Mouse (Mus musculus) liver, postnatal 0 days (tissue): ENCODE measurements at regions not wholly inside any gene's neighbourhood (a gene's known extent, or its start where the extent isn't known, plus 50 kb on each side); places are given as distances from the start of the nearest gene placed in this dataset.
"Not testable (repeated sequence)": the region's sequence is repeated elsewhere in the genome, so short reads cannot be mapped to it uniquely, and the experiment has no call there.

Source experiments
- ATAC-seq: fragments of 200-750 bp; cut with Nextera tagmentation; 2 replicates; pipeline ENCODE4 v1.8.0; 2017; ENCODE audit warnings: mild to moderate bottlenecking, moderate library complexity
- DNase-seq: peaks from one replicate; pipeline ENCODE4 v3.0.0-alpha.2; 2016
- H3K27ac ChIP-seq: fragments of 300-500 bp; sonication (generic); 2 replicates; pipeline ENCODE4 v1.5.1; 2014; ENCODE audit warnings: antibody characterized with exemption, moderate library complexity, mild to moderate bottlenecking, low read depth
- H3K27me3 ChIP-seq: fragments of 300-500 bp; sonication (generic); 2 replicates; pipeline ENCODE4 v1.6.1; 2014; ENCODE audit warnings: low read length, control low read depth, mixed read lengths; ENCODE audit not compliant: insufficient read depth
- H3K36me3 ChIP-seq: fragments of 300-500 bp; sonication (generic); replicated peaks from 2 replicates; pipeline ENCODE4 v1.6.1; 2014; ENCODE audit warnings: mild to moderate bottlenecking, control low read depth, low read length, moderate library complexity, mixed read lengths; ENCODE audit not compliant: insufficient read depth
- H3K4me1 ChIP-seq: fragments of 300-500 bp; sonication (generic); 2 replicates; pipeline ENCODE4 v1.6.1; 2014; ENCODE audit warnings: antibody characterized with exemption, mild to moderate bottlenecking, control low read depth; ENCODE audit not compliant: insufficient read depth
- H3K4me2 ChIP-seq: fragments of 300-500 bp; sonication (generic); 2 replicates; pipeline ENCODE4 v1.6.1; 2014; ENCODE audit warnings: low read depth, mild to moderate bottlenecking, low read length, moderate library complexity, mixed read lengths
- H3K4me3 ChIP-seq: fragments of 300-500 bp; sonication (generic); 2 replicates; pipeline ENCODE4 v1.5.1; 2014; ENCODE audit warnings: low read depth, low read length
- H3K9ac ChIP-seq: fragments of 300-500 bp; sonication (generic); replicated peaks from 2 replicates; pipeline ENCODE4 v1.6.1; 2014; ENCODE audit warnings: mild to moderate bottlenecking, moderate library complexity
- H3K9me3 ChIP-seq: fragments of 300-500 bp; sonication (generic); 2 replicates; pipeline ENCODE4 v1.6.1; 2016; ENCODE audit warnings: mild to moderate bottlenecking, control low read depth, low read length, mixed read lengths
- CTCF ChIP-seq: sonication (generic); IDR thresholded peaks from 2 replicates; pipeline ENCODE4 v1.5.1; 2016; ENCODE audit warnings: antibody characterized with exemption, low read depth
- EP300 ChIP-seq: IDR thresholded peaks from 2 replicates; pipeline ENCODE4 v1.6.1; 2016; ENCODE audit warnings: antibody characterized with exemption, low read depth, mild to moderate bottlenecking
- WGBS: fragments of 180-500 bp; shearing (Covaris S2); extraction: QIAGEN DNeasy Blood & Tissue Kit; methylation state at CpG from one replicate; pipeline ENCODE4 v1.1.7; 2014; ENCODE audit not compliant: insufficient replicate concordance; 5-methylcytosine and 5-hydroxymethylcytosine counted together

DNA sequence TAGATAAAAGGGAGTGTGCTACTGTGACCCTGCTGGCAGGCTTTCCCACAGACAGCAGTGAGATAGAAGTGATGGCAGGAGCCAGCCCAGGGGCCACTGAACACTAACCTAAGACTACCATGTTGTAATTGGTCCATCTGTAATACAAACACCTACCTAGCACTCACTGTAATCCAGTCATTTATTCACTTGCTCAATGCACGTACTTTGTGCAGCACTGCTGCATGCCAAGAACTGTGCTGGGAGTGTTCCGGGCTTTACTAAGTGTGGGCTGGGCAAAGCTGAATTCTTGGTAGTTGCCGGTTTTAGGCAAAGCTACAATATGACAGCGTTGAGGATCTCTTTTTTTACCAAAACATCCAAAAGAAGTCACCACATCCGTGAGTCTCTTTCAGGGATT, 172.1 kb downstream of the Srek1 start:
- Histone ChIP-seq H3K4me3 (no peak overlapping the region), H3K27ac (no peak overlapping the region), H3K27me3 (no peaks in the 10 kb centered on the region), H3K36me3 (no peaks in the 10 kb centered on the region), H3K9ac (no peak overlapping the region), H3K4me2 (no peak overlapping the region), H3K4me1 (no peaks in the 10 kb centered on the region), H3K9me3 (no peaks in the 10 kb centered on the region)
- no peak for ATAC-seq
- no peak for DNase-seq
- 80% methylated on average over 5 of the region's 5 CpGs for WGBS
- TF ChIP-seq CTCF (no peak), EP300 (no peak)

DNA sequence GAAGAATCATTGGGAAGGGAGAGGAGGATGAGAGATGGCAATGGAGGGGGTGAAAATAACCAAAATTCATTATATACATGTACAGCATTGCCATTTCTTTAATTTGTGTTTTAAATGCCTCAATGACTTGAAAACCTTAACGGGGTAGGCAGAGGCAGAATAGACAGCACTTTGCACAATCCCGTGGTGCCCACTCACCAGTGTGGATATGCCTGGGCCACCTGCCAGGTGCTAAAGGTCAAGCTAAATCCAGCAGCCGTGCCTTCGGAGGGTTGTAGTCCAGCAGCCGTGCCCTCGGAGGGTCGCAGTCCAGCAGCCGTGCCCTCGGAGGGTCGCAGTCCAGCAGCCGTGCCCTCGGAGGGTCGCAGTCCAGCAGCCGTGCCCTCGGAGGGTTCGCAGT, 182.0 kb downstream of the Srek1 start:
- no peaks in the 10 kb centered on the region for H3K9me3 ChIP-seq
- 91% methylated on average over 15 of the region's 16 CpGs for WGBS
- H3K9ac ChIP-seq, result no peak overlapping the region
- no peaks in the 10 kb centered on the region for H3K27me3 ChIP-seq
- H3K4me2 ChIP-seq, result no peak overlapping the region
- H3K27ac ChIP-seq, result no peak overlapping the region
- H3K4me1 ChIP-seq, result no peaks in the 10 kb centered on the region
- no peak for DNase-seq
- no peak overlapping the region for H3K4me3 ChIP-seq
- ATAC-seq, result no peak
- no peaks in the 10 kb centered on the region for H3K36me3 ChIP-seq
- no peak for TF ChIP-seq CTCF
- no peak for TF ChIP-seq EP300

DNA sequence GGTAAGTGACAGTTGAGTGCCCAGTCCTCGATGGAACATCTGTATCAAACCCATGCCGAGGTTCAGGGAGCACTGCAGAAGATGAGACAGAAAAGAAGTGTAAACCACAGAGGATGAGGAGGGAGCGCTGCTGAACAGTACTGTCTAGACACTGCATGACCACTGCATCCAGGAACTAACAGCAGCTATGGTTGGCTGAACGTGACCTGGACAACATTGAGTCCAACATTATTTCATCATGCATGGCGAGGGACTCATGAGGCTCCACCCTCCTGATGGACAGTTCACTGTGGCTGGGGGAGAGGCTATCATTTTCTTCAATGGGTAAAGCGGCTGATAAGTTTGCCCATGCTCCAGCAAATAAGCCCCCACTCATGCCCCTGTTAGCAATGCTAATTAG, 182.5 kb downstream of the Srek1 start:
- H3K9me3 ChIP-seq, result no peaks in the 10 kb centered on the region
- no peaks in the 10 kb centered on the region for H3K27me3 ChIP-seq
- H3K27ac ChIP-seq, result no peak overlapping the region
- no peak overlapping the region for H3K4me2 ChIP-seq
- ATAC-seq (no peak), DNase-seq (no peak)
- no peak for TF ChIP-seq CTCF
- no peaks in the 10 kb centered on the region for H3K36me3 ChIP-seq
- no peak overlapping the region for H3K9ac ChIP-seq
- no peak overlapping the region for H3K4me3 ChIP-seq
- WGBS, result 72% methylated on average over 6 of the region's 6 CpGs
- no peaks in the 10 kb centered on the region for H3K4me1 ChIP-seq

DNA sequence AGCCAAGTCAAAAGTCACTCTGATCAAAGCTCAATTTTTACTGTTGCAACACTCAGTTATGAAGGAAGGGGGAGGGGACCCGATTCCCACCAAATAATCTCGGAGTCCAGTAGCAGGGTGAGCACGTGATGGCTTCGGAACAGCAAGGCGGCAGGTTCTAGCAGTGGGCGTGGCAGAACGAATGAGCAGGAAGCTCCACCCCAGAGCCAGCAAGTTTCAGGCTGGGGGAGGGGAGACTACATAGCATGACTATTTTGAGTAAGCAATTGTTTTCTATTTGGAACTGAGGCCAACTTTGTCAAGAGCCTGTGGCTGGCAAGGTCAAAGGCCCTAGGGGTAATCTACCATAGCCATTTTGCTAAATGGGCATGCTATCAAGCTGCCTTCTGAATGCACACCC, 183.0 kb downstream of the Srek1 start:
- H3K4me2 ChIP-seq, H3K4me1 ChIP-seq, H3K9ac ChIP-seq, H3K27ac ChIP-seq, ATAC-seq, H3K9me3 ChIP-seq, H3K4me3 ChIP-seq, H3K36me3 ChIP-seq, H3K27me3 ChIP-seq, DNase-seq: not testable (repeated sequence)
- WGBS, result 54% methylated on average over 7 of the region's 7 CpGs

GRCm38 (mm10) chr13:103589646-103590045, 184.8 kb downstream of the Srek1 start:
- Histone ChIP-seq H3K36me3 (no peaks in the 10 kb centered on the region), H3K27me3 (no peaks in the 10 kb centered on the region), H3K9ac (no peak overlapping the region), H3K27ac (no peak overlapping the region), H3K4me1 (no peaks in the 10 kb centered on the region), H3K4me3 (no peak overlapping the region), H3K4me2 (no peak overlapping the region), H3K9me3 (no peaks in the 10 kb centered on the region)
- ATAC-seq (no peak), DNase-seq (no peak)
- no peak for TF ChIP-seq EP300
- no peak for TF ChIP-seq CTCF
- 78% methylated on average over 5 of the region's 5 CpGs for WGBS

GRCm38 (mm10) chr13:103576856-103577255, 197.6 kb downstream of the Srek1 start:
- Histone ChIP-seq H3K9ac (no peak overlapping the region), H3K9me3 (no peaks in the 10 kb centered on the region), H3K4me1 (no peaks in the 10 kb centered on the region), H3K4me2 (no peak overlapping the region), H3K4me3 (no peak overlapping the region), H3K36me3 (no peaks in the 10 kb centered on the region), H3K27ac (no peak overlapping the region), H3K27me3 (no peaks in the 10 kb centered on the region)
- 61% methylated on average over 4 of the region's 4 CpGs for WGBS
- DNase-seq (no peak), ATAC-seq (no peak)
- TF ChIP-seq CTCF (no peak), EP300 (no peak)

DNA sequence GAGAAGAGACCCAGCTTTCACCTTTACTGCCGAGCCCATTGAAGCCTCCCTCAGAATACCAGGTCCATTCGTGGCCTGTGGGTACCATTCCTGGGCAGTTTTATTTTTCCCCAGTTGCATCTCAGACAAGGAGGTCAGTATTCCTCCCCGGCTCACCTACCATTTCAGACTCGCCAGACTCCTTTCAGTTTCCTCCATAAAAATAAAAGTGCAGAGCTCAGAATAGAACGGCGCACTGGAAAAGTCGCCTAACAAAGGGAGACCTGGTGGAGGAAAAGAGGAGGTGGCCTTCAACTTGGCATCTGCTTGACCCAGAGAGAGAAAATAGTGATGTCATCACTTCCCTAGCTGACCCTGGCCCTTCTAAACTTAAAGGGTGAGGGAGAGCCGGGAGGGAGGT, 209.7 kb downstream of the Srek1 start:
- DNase-seq, result no peak
- no peaks in the 10 kb centered on the region for H3K9me3 ChIP-seq
- TF ChIP-seq EP300 (no peak), CTCF (no peak)
- no peaks in the 10 kb centered on the region for H3K4me1 ChIP-seq
- 75% methylated on average over 8 of the region's 8 CpGs for WGBS
- H3K9ac ChIP-seq, result no peak overlapping the region
- H3K4me3 ChIP-seq, result no peak overlapping the region
- ATAC-seq, result no peak
- H3K4me2 ChIP-seq, result no peak overlapping the region
- no peaks in the 10 kb centered on the region for H3K36me3 ChIP-seq
- no peak overlapping the region for H3K27ac ChIP-seq
- H3K27me3 ChIP-seq, result no peaks in the 10 kb centered on the region
